Mouse (Mus musculus): ENCODE data around the gene Myo5c. TPM values are rescaled to one million over a fixed set of nuclear protein-coding genes. Genes with fewer than 3 reads are reported as not detected.

The Myo5c gene
- total and polyA plus RNA-seq, 3 experiments = 3.8 to 5.2 (median 4.4) TPM

GRCm38 (mm10) chr9:75253766-75254165 is 21.9 kb downstream of the Myo5c start:
- dilution Hi-C loops (cut with MboI; ENCODE audit: extremely low pct_ligation_motif_present, extremely low pct_unique_long_range_greater_than_20kb, low sequenced_read_pairs) (no loop called here), in situ Hi-C loops (cut with MboI; ENCODE audit: low pct_ligation_motif_present, low pct_unique_long_range_greater_than_20kb, low sequenced_read_pairs) (no loop called here)
- no peaks in the 10 kb centered on the region for H3K36me3 ChIP-seq (replicated peaks in 1 of 2; ENCODE audit: control insufficient read depth in 1 of 2, insufficient read depth in 1 of 2, low read length in 1 of 2)
- no peak overlapping the region for H3K4me2 ChIP-seq (ENCODE audit: insufficient read depth, low read depth, poor library complexity, severe bottlenecking)
- TF ChIP-seq ETS1 (conservative IDR thresholded peaks at IDR 0.05; ENCODE audit: low read depth, low read length) (no peak), CHD2 (IDR thresholded peaks at IDR 0.05; ENCODE audit: low read length) (no peak), BHLHE40 (IDR thresholded peaks at IDR 0.05; ENCODE audit: low read depth, low read length) (peak; percentile 49; the same call in 1 of the 2 replicates), EP300 (IDR thresholded peaks at IDR 0.05; ENCODE audit: low read length) (0 out of 2 replicates have a peak, but pooled peaks have one; percentile 27), TCF12 (IDR thresholded peaks at IDR 0.05; ENCODE audit: low read depth, low read length) (peak; percentile 47; the same call in 1 of the 2 replicates), RAD21 (IDR thresholded peaks at IDR 0.05; ENCODE audit: low read depth, low read length) (no peak)
- H3K27ac ChIP-seq (ENCODE audit: insufficient read depth, low read depth) = no peak overlapping the region
- H3K4me3 ChIP-seq (replicated peaks in 1 of 3; ENCODE audit: low read depth in 2 of 3, low read length in 2 of 3, poor library complexity in 1 of 3) = no peak overlapping the region
- DNase-seq (ENCODE audit: extremely low read depth) = peak; percentile 39
- no peaks in the 10 kb centered on the region for H3K9me3 ChIP-seq (replicated peaks; ENCODE audit: low read length)
- H3K79me2 ChIP-seq (replicated peaks; ENCODE audit: control insufficient read depth, extremely low read depth, insufficient read depth, poor library complexity, severe bottlenecking) = no peaks in the 10 kb centered on the region
- peaks cover 18 to 35% of the 10 kb centered on the region in 2 experiments for H3K4me1 ChIP-seq (ENCODE audit: control insufficient read depth in 1 of 2, insufficient read depth in 2 of 2)
- H3K27me3 ChIP-seq (replicated peaks) = no peaks in the 10 kb centered on the region
- no peak overlapping the region for H3K9ac ChIP-seq (ENCODE audit: insufficient read depth, low read depth)

- Histone ChIP-seq H3K9me3 (replicated peaks; ENCODE audit: low read length) (no peaks in the 10 kb centered on the region), H3K4me3 (replicated peaks in 1 of 3; ENCODE audit: low read depth in 2 of 3, low read length in 2 of 3, poor library complexity in 1 of 3) (no peak overlapping the region), H3K79me2 (replicated peaks; ENCODE audit: control insufficient read depth, extremely low read depth, insufficient read depth, poor library complexity, severe bottlenecking) (no peaks in the 10 kb centered on the region), H3K4me2 (ENCODE audit: insufficient read depth, low read depth, poor library complexity, severe bottlenecking) (no peak overlapping the region), H3K27me3 (replicated peaks) (no peaks in the 10 kb centered on the region), H3K4me1 (ENCODE audit: control insufficient read depth in 1 of 2, insufficient read depth in 2 of 2) (peaks cover 18 to 35% of the 10 kb centered on the region in 2 experiments), H3K9ac (ENCODE audit: insufficient read depth, low read depth) (no peak overlapping the region), H3K27ac (ENCODE audit: insufficient read depth, low read depth) (no peak overlapping the region), H3K36me3 (replicated peaks in 1 of 2; ENCODE audit: control insufficient read depth in 1 of 2, insufficient read depth in 1 of 2, low read length in 1 of 2) (no peaks in the 10 kb centered on the region)
- dilution Hi-C loops (cut with MboI; ENCODE audit: extremely low pct_ligation_motif_present, extremely low pct_unique_long_range_greater_than_20kb, low sequenced_read_pairs) (no loop called here), in situ Hi-C loops (cut with MboI; ENCODE audit: low pct_ligation_motif_present, low pct_unique_long_range_greater_than_20kb, low sequenced_read_pairs) (no loop called here)
- DNase-seq (ENCODE audit: extremely low read depth) = peak; percentile 18
- TF ChIP-seq BHLHE40 (IDR thresholded peaks at IDR 0.05; ENCODE audit: low read depth, low read length) (no peak), ZKSCAN1 (IDR thresholded peaks at IDR 0.05; ENCODE audit: borderline replicate concordance, low read depth, low read length) (no peak), CHD2 (IDR thresholded peaks at IDR 0.05; ENCODE audit: low read length) (no peak), SIN3A (IDR thresholded peaks at IDR 0.05; ENCODE audit: low read length) (no peak), RAD21 (IDR thresholded peaks at IDR 0.05; ENCODE audit: low read depth, low read length) (no peak), NELFE (IDR thresholded peaks at IDR 0.05; ENCODE audit: low read depth, low read length) (no peak), MAFK (IDR thresholded peaks at IDR 0.05; ENCODE audit: insufficient replicate concordance, low read length) (no peak), CHD1 (IDR thresholded peaks at IDR 0.05; ENCODE audit: low read depth, low read length) (no peak), ZNF384 (IDR thresholded peaks at IDR 0.05; ENCODE audit: low read depth, low read length) (no peak), MAX (IDR thresholded peaks at IDR 0.05; ENCODE audit: low read length) (no peak), ZC3H11A (IDR thresholded peaks at IDR 0.05; ENCODE audit: low read depth, low read length) (no peak), JUN (IDR thresholded peaks at IDR 0.05; ENCODE audit: insufficient read depth, low read depth, low read length) (no peak), USF1 (IDR thresholded peaks at IDR 0.05; ENCODE audit: low read depth, low read length) (no peak)
These were observed 22.6 kb downstream of the Myo5c start for GRCm38 (mm10) chr9:75254196-75254955.

Data from CH12.LX (cell line).